Mouse (Mus musculus): ENCODE measurements at regions not wholly inside any gene's neighbourhood (a gene's known extent, or its start where the extent isn't known, plus 50 kb on each side); places are given as distances from the start of the nearest gene placed in this dataset.

GRCm38 (mm10) chr13:103623810-103624209, 150.6 kb downstream of the Srek1 start:
- TF ChIP-seq TCF12 (IDR thresholded peaks at IDR 0.05; ENCODE audit: insufficient read depth, poor library complexity, severe bottlenecking) = no peak
- no peak for TF ChIP-seq POLR2A (IDR thresholded peaks at IDR 0.05; ENCODE audit: insufficient read length, low read depth)
- TF ChIP-seq E2F4 (IDR thresholded peaks at IDR 0.05; ENCODE audit: insufficient read depth) = no peak
- TF ChIP-seq MYOG (IDR thresholded peaks at IDR 0.05; ENCODE audit: control insufficient read depth in 1 of 3, insufficient read depth in 1 of 3, insufficient read length in 2 of 3, low read depth in 2 of 3) = no peak
- TF ChIP-seq USF1 (IDR thresholded peaks at IDR 0.05; ENCODE audit: low read depth) = no peak
- no peak for TF ChIP-seq POLR2AphosphoS2 (IDR thresholded peaks at IDR 0.05; ENCODE audit: insufficient read length, low read depth)

Data from myocyte (in vitro differentiated cells).